Mouse (Mus musculus): ENCODE results near the gene Mapk11. TPM values are rescaled to one million over a fixed set of nuclear protein-coding genes. Genes with fewer than 3 reads are reported as not detected.

Mapk11 gene
- polyA plus RNA-seq, 1 experiment from 2014 or later, result 5.9 TPM

GRCm38 (mm10) chr15:89180571-89181229 is 31.3 kb upstream of the Mapk11 start, which contains the start of gene Plxnb2:
Plxnb2 (minus strand) TSS chr15:89180788.
- H3K4me2 ChIP-seq, result peak within 1 kb of the TSS; percentile 92
- under 1% methylated on average over 50 of the region's 72 CpGs for WGBS
- no peaks in the 10 kb centered on the region for H3K36me3 ChIP-seq
- peak; percentile 81 for ATAC-seq (ENCODE audit: insufficient read depth, low FRiP score, low read depth)
- no peaks in the 10 kb centered on the region for H3K9me3 ChIP-seq
- peak within 1 kb of the TSS; percentile 86 for H3K4me3 ChIP-seq (replicated peaks)
- H3K27ac ChIP-seq, result peak within 1 kb of the TSS; percentile 95
- H3K4me1 ChIP-seq, result peaks cover 54% of the 10 kb centered on the region
- H3K27me3 ChIP-seq (replicated peaks), result no peaks in the 10 kb centered on the region
- H3K9ac ChIP-seq, result peak within 1 kb of the TSS; percentile 80

- Histone ChIP-seq H3K4me2 (peak overlapping the region; percentile 92), H3K4me3 (replicated peaks) (peak overlapping the region; percentile 86), H3K36me3 (no peaks in the 10 kb centered on the region), H3K27me3 (replicated peaks) (no peaks in the 10 kb centered on the region), H3K9ac (peak overlapping the region; percentile 80), H3K4me1 (peaks cover 60% of the 10 kb centered on the region), H3K9me3 (no peaks in the 10 kb centered on the region), H3K27ac (peak overlapping the region; percentile 95)
- ATAC-seq (ENCODE audit: insufficient read depth, low FRiP score, low read depth), result no peak
- under 1% methylated on average over 26 of the region's 26 CpGs for WGBS
Observed at GRCm38 (mm10) chr15:89180081-89180541, 30.7 kb upstream of the Mapk11 start.

- Histone ChIP-seq H3K27ac (peak overlapping the region; percentile 95), H3K4me3 (replicated peaks) (peak overlapping the region; percentile 86), H3K4me2 (peak overlapping the region; percentile 92), H3K4me1 (peaks cover 64% of the 10 kb centered on the region), H3K36me3 (no peaks in the 10 kb centered on the region), H3K9me3 (no peaks in the 10 kb centered on the region), H3K9ac (peak overlapping the region; percentile 80; the same call in 1 of the 2 replicates), H3K27me3 (replicated peaks) (no peaks in the 10 kb centered on the region)
- ATAC-seq (ENCODE audit: insufficient read depth, low FRiP score, low read depth), result no peak
- WGBS, result 3% methylated on average over 6 of the region's 6 CpGs
Observed at GRCm38 (mm10) chr15:89179630-89179964, 30.2 kb upstream of the Mapk11 start.

- 2% methylated on average over 16 of the region's 16 CpGs for WGBS
Observed at GRCm38 (mm10) chr15:89178954-89179629, 29.7 kb upstream of the Mapk11 start.

GRCm38 (mm10) chr15:89178260-89178860 is 28.9 kb upstream of the Mapk11 start:
- peak overlapping the region; percentile 95 for H3K27ac ChIP-seq
- no peaks in the 10 kb centered on the region for H3K27me3 ChIP-seq (replicated peaks)
- H3K4me1 ChIP-seq, result peaks cover 77% of the 10 kb centered on the region
- no peaks in the 10 kb centered on the region for H3K9me3 ChIP-seq
- 64% methylated on average over 7 of the region's 7 CpGs for WGBS
- peak overlapping the region; percentile 86 for H3K4me3 ChIP-seq (replicated peaks)
- no peak for ATAC-seq (ENCODE audit: insufficient read depth, low FRiP score, low read depth)
- H3K36me3 ChIP-seq, result no peaks in the 10 kb centered on the region
- H3K4me2 ChIP-seq, result peak overlapping the region; percentile 92
- H3K9ac ChIP-seq, result no peak overlapping the region

More at GRCm38 (mm10) chr15:89178954-89179629, 29.7 kb upstream of the Mapk11 start:
- Histone ChIP-seq H3K9me3 (no peaks in the 10 kb centered on the region), H3K36me3 (no peaks in the 10 kb centered on the region), H3K27me3 (replicated peaks) (no peaks in the 10 kb centered on the region), H3K9ac (peak overlapping the region; percentile 80; the same call in 1 of the 2 replicates), H3K4me1 (peaks cover 69% of the 10 kb centered on the region), H3K4me2 (peak overlapping the region; percentile 92), H3K4me3 (replicated peaks) (peak overlapping the region; percentile 86), H3K27ac (peak overlapping the region; percentile 95)
- ATAC-seq (ENCODE audit: insufficient read depth, low FRiP score, low read depth), result peak; percentile 67

- H3K9me3 ChIP-seq, result no peaks in the 10 kb centered on the region
- 48% methylated on average over 4 of the region's 4 CpGs for WGBS
- H3K36me3 ChIP-seq, result no peaks in the 10 kb centered on the region
- no peak overlapping the region for H3K9ac ChIP-seq
- H3K27ac ChIP-seq, result peak overlapping the region; percentile 95
- peaks cover 82% of the 10 kb centered on the region for H3K4me1 ChIP-seq
- peak overlapping the region; percentile 86 for H3K4me3 ChIP-seq (replicated peaks)
- H3K4me2 ChIP-seq, result peak overlapping the region; percentile 92
- no peaks in the 10 kb centered on the region for H3K27me3 ChIP-seq (replicated peaks)
- no peak for ATAC-seq (ENCODE audit: insufficient read depth, low FRiP score, low read depth)
Observed at GRCm38 (mm10) chr15:89177576-89178259, 28.3 kb upstream of the Mapk11 start.

GRCm38 (mm10) chr15:89177121-89177520 is 27.7 kb upstream of the Mapk11 start:
- ATAC-seq (ENCODE audit: insufficient read depth, low FRiP score, low read depth), result no peak
- H3K9ac ChIP-seq, result no peak overlapping the region
- H3K27ac ChIP-seq, result peak overlapping the region; percentile 95
- H3K4me1 ChIP-seq, result peaks cover 82% of the 10 kb centered on the region
- no peaks in the 10 kb centered on the region for H3K9me3 ChIP-seq
- H3K4me2 ChIP-seq, result peak overlapping the region; percentile 92
- peak overlapping the region; percentile 12; the same call in 1 of the 2 replicates for H3K4me3 ChIP-seq (replicated peaks)
- H3K36me3 ChIP-seq, result no peaks in the 10 kb centered on the region
- 7% methylated on average over 5 of the region's 5 CpGs for WGBS
- no peaks in the 10 kb centered on the region for H3K27me3 ChIP-seq (replicated peaks)

- Histone ChIP-seq H3K27me3 (replicated peaks) (no peaks in the 10 kb centered on the region), H3K9me3 (no peaks in the 10 kb centered on the region), H3K4me3 (replicated peaks) (no peak overlapping the region), H3K9ac (no peak overlapping the region), H3K4me2 (peak overlapping the region; percentile 11; the same call in 1 of the 2 replicates), H3K27ac (peak overlapping the region; percentile 38), H3K36me3 (no peaks in the 10 kb centered on the region), H3K4me1 (peaks cover 89% of the 10 kb centered on the region)
- 66% methylated on average over 13 of the region's 13 CpGs for WGBS
- ATAC-seq (ENCODE audit: insufficient read depth, low FRiP score, low read depth), result no peak
Observed at GRCm38 (mm10) chr15:89175411-89176155, 26.2 kb upstream of the Mapk11 start.

- H3K4me3 ChIP-seq (replicated peaks), result no peak overlapping the region
- peaks cover 96% of the 10 kb centered on the region for H3K4me1 ChIP-seq
- H3K27me3 ChIP-seq (replicated peaks), result no peaks in the 10 kb centered on the region
- peak overlapping the region; percentile 99; the same call in 1 of the 2 replicates for H3K4me2 ChIP-seq
- no peak for ATAC-seq (ENCODE audit: insufficient read depth, low FRiP score, low read depth)
- 53% methylated on average over 11 of the region's 11 CpGs for WGBS
- H3K9me3 ChIP-seq, result no peaks in the 10 kb centered on the region
- H3K27ac ChIP-seq, result peak overlapping the region; percentile 38; the same call in 1 of the 2 replicates
- no peak overlapping the region for H3K9ac ChIP-seq
- H3K36me3 ChIP-seq, result no peaks in the 10 kb centered on the region
Observed at GRCm38 (mm10) chr15:89174889-89175339, 25.5 kb upstream of the Mapk11 start.

- under 1% methylated on average over 15 of the region's 15 CpGs for WGBS
Observed at GRCm38 (mm10) chr15:89173906-89174214, 24.4 kb upstream of the Mapk11 start.

More at GRCm38 (mm10) chr15:89173906-89174214, 24.4 kb upstream of the Mapk11 start:
- H3K27ac ChIP-seq, result peak overlapping the region; percentile 42
- peaks cover 99% of the 10 kb centered on the region for H3K4me1 ChIP-seq
- H3K9ac ChIP-seq, result peak overlapping the region; percentile 61; the same call in 1 of the 2 replicates
- peak; percentile 47; the same call in 1 of the 2 replicates for ATAC-seq (ENCODE audit: insufficient read depth, low FRiP score, low read depth)
- peak overlapping the region; percentile 54 for H3K4me3 ChIP-seq (replicated peaks)
- peak overlapping the region; percentile 99 for H3K4me2 ChIP-seq
- H3K9me3 ChIP-seq, result no peaks in the 10 kb centered on the region
- H3K36me3 ChIP-seq, result no peaks in the 10 kb centered on the region
- no peaks in the 10 kb centered on the region for H3K27me3 ChIP-seq (replicated peaks)

All from stomach, embryonic 15.5 days (tissue).